Mouse (Mus musculus): Measurements from ENCODE around the gene Tnik.

Tnik gene

DNA sequence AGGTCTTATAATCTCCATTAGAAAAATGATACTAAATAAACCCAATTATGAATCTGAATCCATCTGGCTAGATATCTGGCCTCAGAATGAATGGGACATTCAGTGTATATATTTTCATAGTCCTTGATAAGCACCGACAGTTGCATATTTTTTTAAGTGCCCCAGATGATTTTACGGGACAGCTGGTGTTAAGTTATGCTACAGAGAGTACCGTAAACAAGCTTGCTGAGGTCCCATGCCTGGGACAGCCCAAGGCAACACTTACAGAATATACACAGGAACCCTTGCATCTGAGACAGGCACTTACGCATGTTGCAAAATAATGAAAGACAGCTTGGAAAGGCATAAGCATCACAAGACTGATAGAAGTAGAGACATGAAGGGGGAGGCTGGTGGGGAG, 34.1 kb upstream of the Tnik start:
- TF ChIP-seq CTCF (conservative IDR thresholded peaks at IDR 0.05; ENCODE audit: low read length) (no peak), NANOG (IDR thresholded peaks at IDR 0.05; ENCODE audit: borderline replicate concordance, low read length) (no peak), POU5F1 (IDR thresholded peaks at IDR 0.05; ENCODE audit: borderline replicate concordance, low read length) (no peak)
- Histone ChIP-seq H3K27me3 (ENCODE audit: insufficient read depth, low read length) (peaks cover 3% of the 10 kb centered on the region; the same call in 1 of the 2 replicates), H3K4me3 (replicated peaks; ENCODE audit: low read length) (no peak overlapping the region)

DNA sequence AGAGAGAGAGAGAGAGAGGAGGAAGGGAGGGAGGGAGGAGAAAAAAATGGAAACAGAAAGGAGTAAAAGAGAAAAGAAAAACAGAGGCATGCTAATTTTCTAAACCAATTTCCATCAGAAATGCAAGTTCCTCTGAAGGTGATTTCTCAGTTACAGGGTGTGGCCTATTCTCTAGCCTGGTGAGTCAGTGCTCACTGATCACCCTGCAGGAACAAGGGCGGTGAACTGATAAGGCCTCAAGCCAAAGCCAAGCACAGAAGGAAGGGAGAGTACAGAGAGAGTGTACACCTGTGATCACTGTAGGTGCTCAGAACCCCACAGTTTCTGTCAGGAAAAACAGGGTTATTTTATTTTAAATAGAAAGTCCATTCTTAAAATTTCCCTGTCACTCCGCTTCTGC, 33.5 kb upstream of the Tnik start:
- no peaks in the 10 kb centered on the region for H3K9me3 ChIP-seq (ENCODE audit: low read length)
- TF ChIP-seq CTCF (conservative IDR thresholded peaks at IDR 0.05; ENCODE audit: low read length) (no peak), POU5F1 (IDR thresholded peaks at IDR 0.05; ENCODE audit: borderline replicate concordance, low read length) (no peak), NANOG (IDR thresholded peaks at IDR 0.05; ENCODE audit: borderline replicate concordance, low read length) (no peak)
- peaks cover 3% of the 10 kb centered on the region; the same call in 1 of the 2 replicates for H3K27me3 ChIP-seq (ENCODE audit: insufficient read depth, low read length)

More for the DNA sequence above, 34.1 kb upstream of the Tnik start:
- no peaks in the 10 kb centered on the region for H3K36me3 ChIP-seq (ENCODE audit: insufficient read depth, low read length)
- no peaks in the 10 kb centered on the region for H3K9me3 ChIP-seq (ENCODE audit: low read length)
- H3K4me1 ChIP-seq (replicated peaks; ENCODE audit: low read depth, low read length): peaks cover 19% of the 10 kb centered on the region

DNA sequence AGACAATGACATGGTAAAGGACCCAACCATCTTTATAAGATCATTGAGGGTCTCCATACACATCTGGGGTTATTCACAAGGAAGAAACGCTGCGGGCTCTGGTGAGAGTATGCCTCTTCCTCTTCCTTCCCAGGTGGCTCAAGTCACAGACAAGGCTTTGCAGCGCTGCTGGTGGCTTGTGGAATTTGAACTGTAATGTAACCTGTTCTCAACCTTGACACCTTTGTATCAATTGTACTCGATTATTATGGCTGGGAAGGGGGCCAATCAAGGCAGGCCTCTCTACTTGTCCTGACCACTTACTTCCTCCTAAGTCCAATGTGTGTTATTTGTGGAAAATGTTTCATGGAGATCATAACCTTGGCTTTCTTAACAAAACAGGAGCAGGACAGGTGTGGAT, 30.1 kb upstream of the Tnik start:
- Histone ChIP-seq H3K9me3 (ENCODE audit: low read length) (no peaks in the 10 kb centered on the region), H3K4me1 (replicated peaks; ENCODE audit: low read depth, low read length) (peaks cover 7% of the 10 kb centered on the region), H3K4me3 (replicated peaks; ENCODE audit: low read length) (no peak overlapping the region), H3K27me3 (ENCODE audit: insufficient read depth, low read length) (no peaks in the 10 kb centered on the region), H3K36me3 (ENCODE audit: insufficient read depth, low read length) (no peaks in the 10 kb centered on the region)
- TF ChIP-seq CTCF (conservative IDR thresholded peaks at IDR 0.05; ENCODE audit: low read length) (no peak), POU5F1 (IDR thresholded peaks at IDR 0.05; ENCODE audit: borderline replicate concordance, low read length) (no peak), NANOG (IDR thresholded peaks at IDR 0.05; ENCODE audit: borderline replicate concordance, low read length) (no peak)

More for the DNA sequence above, 33.5 kb upstream of the Tnik start:
- H3K36me3 ChIP-seq (ENCODE audit: insufficient read depth, low read length): no peaks in the 10 kb centered on the region
- H3K4me3 ChIP-seq (replicated peaks; ENCODE audit: low read length): no peak overlapping the region
- peaks cover 15% of the 10 kb centered on the region for H3K4me1 ChIP-seq (replicated peaks; ENCODE audit: low read depth, low read length)

DNA sequence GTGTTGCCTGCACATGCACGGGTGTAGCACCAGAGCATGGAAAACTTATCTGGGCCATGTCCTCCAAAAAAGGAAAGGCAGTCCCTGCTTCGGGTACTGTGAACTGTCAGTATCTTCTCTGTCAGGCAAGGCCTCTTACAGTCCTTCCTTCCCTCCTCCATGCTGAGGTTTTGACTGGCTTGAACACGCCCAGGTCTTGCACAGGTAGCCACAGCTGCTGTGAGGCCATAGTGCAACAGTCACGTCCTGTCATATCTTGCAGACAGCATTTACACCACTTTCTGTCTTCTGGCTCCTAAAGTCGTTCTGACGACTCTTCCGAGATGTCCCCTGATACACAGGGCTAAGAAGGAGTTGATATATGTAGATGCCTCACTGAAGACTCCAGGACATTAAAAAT, 28.8 kb upstream of the Tnik start:
- Histone ChIP-seq H3K36me3 (ENCODE audit: insufficient read depth, low read length) (no peaks in the 10 kb centered on the region), H3K4me3 (replicated peaks; ENCODE audit: low read length) (no peak overlapping the region), H3K9me3 (ENCODE audit: low read length) (no peaks in the 10 kb centered on the region), H3K27me3 (ENCODE audit: insufficient read depth, low read length) (no peaks in the 10 kb centered on the region), H3K4me1 (replicated peaks; ENCODE audit: low read depth, low read length) (peaks cover 7% of the 10 kb centered on the region)
- no peak for TF ChIP-seq POU5F1 (IDR thresholded peaks at IDR 0.05; ENCODE audit: borderline replicate concordance, low read length)
- TF ChIP-seq NANOG (IDR thresholded peaks at IDR 0.05; ENCODE audit: borderline replicate concordance, low read length): no peak
- no peak for TF ChIP-seq CTCF (conservative IDR thresholded peaks at IDR 0.05; ENCODE audit: low read length)

DNA sequence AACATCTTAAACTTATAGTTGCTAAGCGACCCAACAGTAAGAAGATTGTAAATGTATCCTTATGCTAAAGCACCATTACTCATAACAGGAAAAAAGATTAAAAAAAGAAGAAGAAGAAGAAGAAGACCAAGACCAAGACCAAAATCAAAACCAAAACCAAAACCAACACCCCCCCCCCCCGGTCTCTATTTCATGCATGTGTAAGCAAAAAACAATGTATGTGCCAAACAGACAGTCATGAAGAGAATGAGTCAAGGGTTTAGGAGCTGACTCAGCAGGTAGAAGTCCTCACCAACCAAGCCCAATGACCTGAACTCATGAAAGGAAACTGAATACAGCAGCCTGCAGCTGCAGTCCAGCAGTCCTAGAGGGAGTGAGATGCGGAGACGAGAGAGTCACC, 26.3 kb upstream of the Tnik start:
- no peak for TF ChIP-seq CTCF (conservative IDR thresholded peaks at IDR 0.05; ENCODE audit: low read length)
- no peak overlapping the region for H3K4me3 ChIP-seq (replicated peaks; ENCODE audit: low read length)
- no peaks in the 10 kb centered on the region for H3K27me3 ChIP-seq (ENCODE audit: insufficient read depth, low read length)
- no peaks in the 10 kb centered on the region for H3K36me3 ChIP-seq (ENCODE audit: insufficient read depth, low read length)
- 0 out of 2 replicates have a peak, but pooled peaks cover 2% of the 10 kb centered on the region for H3K4me1 ChIP-seq (replicated peaks; ENCODE audit: low read depth, low read length)
- no peaks in the 10 kb centered on the region for H3K9me3 ChIP-seq (ENCODE audit: low read length)

DNA sequence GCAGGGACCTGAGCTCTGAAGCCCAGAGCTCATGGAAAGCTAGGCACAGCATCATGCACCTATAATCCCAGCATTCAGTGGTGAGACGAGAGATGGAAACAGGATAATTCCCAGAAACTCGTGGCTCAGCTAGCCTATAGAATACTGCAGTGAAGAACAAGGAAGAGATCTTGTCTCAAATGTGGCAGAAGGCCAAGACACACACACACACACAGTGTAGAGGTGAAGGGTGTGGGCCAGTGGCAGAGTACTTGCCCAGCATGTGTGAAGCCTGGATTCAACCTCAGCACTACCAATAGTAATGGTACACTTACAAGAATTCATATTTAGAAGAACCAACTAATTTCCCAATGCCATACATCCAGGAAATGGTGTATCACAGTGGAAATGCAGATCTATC, 24.9 kb upstream of the Tnik start:
- no peaks in the 10 kb centered on the region for H3K36me3 ChIP-seq (ENCODE audit: insufficient read depth, low read length)
- H3K27me3 ChIP-seq (ENCODE audit: insufficient read depth, low read length): no peaks in the 10 kb centered on the region
- no peak overlapping the region for H3K4me3 ChIP-seq (replicated peaks; ENCODE audit: low read length)
- H3K4me1 ChIP-seq (replicated peaks; ENCODE audit: low read depth, low read length): 0 out of 2 replicates have a peak, but pooled peaks cover 2% of the 10 kb centered on the region
- TF ChIP-seq CTCF (conservative IDR thresholded peaks at IDR 0.05; ENCODE audit: low read length): no peak
- no peak for TF ChIP-seq NANOG (IDR thresholded peaks at IDR 0.05; ENCODE audit: borderline replicate concordance, low read length)
- no peak for TF ChIP-seq POU5F1 (IDR thresholded peaks at IDR 0.05; ENCODE audit: borderline replicate concordance, low read length)
- H3K9me3 ChIP-seq (ENCODE audit: low read length): no peaks in the 10 kb centered on the region

DNA sequence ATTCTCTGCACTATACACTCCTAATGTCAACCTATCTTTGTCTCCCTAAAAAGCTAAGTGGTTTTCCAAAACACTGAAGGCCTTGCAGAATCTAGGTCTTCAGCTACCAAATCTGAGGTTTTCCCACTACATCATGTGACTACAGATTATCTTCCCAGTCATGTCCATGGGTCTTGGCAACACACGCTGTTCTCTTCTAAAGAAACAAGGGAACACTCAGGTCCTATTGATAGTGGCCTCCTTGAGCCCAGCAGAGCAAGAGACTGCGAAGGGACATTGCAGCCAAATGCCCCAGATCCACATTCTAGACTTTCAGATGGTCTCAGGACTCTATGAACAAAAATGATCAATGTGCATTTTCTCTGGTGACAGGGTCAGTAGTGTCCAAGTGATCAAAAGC, 20.5 kb upstream of the Tnik start:
- no peak for TF ChIP-seq CTCF (conservative IDR thresholded peaks at IDR 0.05; ENCODE audit: low read length)
- no peak for TF ChIP-seq POU5F1 (IDR thresholded peaks at IDR 0.05; ENCODE audit: borderline replicate concordance, low read length)
- no peak for TF ChIP-seq NANOG (IDR thresholded peaks at IDR 0.05; ENCODE audit: borderline replicate concordance, low read length)
- H3K4me1 ChIP-seq (replicated peaks; ENCODE audit: low read depth, low read length): peaks cover 8% of the 10 kb centered on the region
- H3K9me3 ChIP-seq (ENCODE audit: low read length): no peaks in the 10 kb centered on the region
- H3K36me3 ChIP-seq (ENCODE audit: insufficient read depth, low read length): no peaks in the 10 kb centered on the region
- H3K4me3 ChIP-seq (replicated peaks; ENCODE audit: low read length): no peak overlapping the region
- H3K27me3 ChIP-seq (ENCODE audit: insufficient read depth, low read length): no peaks in the 10 kb centered on the region

DNA sequence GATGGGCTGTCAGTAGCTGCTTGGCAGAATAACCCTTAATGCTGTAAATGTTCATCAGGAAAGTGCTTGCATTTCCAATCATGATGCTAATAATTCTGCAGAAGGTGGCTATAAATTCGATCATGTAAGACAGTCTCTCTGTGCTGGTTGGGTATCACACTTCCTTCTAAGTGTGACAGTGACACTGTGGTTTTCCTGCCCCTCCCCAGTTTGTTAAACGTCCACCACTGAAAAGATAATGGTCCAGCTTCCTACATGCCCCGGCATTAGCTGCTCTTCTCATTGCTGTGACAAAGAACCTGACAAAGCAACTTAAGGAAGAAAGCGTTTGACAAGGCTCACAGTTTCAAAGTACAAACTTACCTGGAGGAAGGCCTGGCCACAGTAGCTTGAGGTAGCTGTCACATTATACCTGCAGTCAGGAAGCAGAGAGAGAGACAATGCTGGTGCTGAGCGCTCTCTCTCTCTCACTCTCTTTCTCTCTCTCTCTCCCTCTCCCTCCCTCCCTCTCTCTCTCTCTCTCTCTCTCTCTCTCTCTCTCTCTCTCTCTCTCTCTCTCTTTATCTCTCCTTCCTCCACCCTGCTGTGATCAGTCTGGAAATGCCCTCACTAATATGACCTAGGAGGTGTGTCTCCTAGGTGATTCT, 18.6 kb upstream of the Tnik start:
- Histone ChIP-seq H3K36me3 (ENCODE audit: insufficient read depth, low read length) (no peaks in the 10 kb centered on the region), H3K4me3 (replicated peaks; ENCODE audit: low read length) (no peak overlapping the region), H3K27me3 (ENCODE audit: insufficient read depth, low read length) (no peaks in the 10 kb centered on the region), H3K4me1 (replicated peaks; ENCODE audit: low read depth, low read length) (peaks cover 8% of the 10 kb centered on the region), H3K9me3 (ENCODE audit: low read length) (no peaks in the 10 kb centered on the region)
- TF ChIP-seq CTCF (conservative IDR thresholded peaks at IDR 0.05; ENCODE audit: low read length) (no peak), NANOG (IDR thresholded peaks at IDR 0.05; ENCODE audit: borderline replicate concordance, low read length) (no peak), POU5F1 (IDR thresholded peaks at IDR 0.05; ENCODE audit: borderline replicate concordance, low read length) (no peak)

Data from E14TG2a.4 (cell line).